Mouse (Mus musculus): Measurements from ENCODE around the gene Tmem88b. TPM values are rescaled to one million over a fixed set of nuclear protein-coding genes. Genes with fewer than 3 reads are reported as not detected.

Gene Tmem88b
- 0.92 and 1.2 TPM in 2 replicates for polyA plus RNA-seq (2014; fragmentation: Nextera tagmentation; extraction: Ambion mirVana)

GRCm38 (mm10) chr4:155785819-155786218, at the start of gene Tmem88b:
Gene Tmem88b, minus strand, starts transcription at chr4:155785874.
- Histone ChIP-seq H3K36me3 (ENCODE audit: control insufficient read depth, insufficient read depth, low read length) (no peaks in the 10 kb centered on the region), H3K27me3 (replicated peaks; ENCODE audit: control insufficient read depth, insufficient read depth, low read length) (no peaks in the 10 kb centered on the region), H3K27ac (replicated peaks; ENCODE audit: low read depth, low read length) (0 out of 2 replicates have a peak within 1 kb of the TSS, but pooled peaks have one; percentile 82), H3K9ac (ENCODE audit: low read depth, low read length) (peak within 1 kb of the TSS; percentile 90), H3K9me3 (ENCODE audit: control insufficient read depth, low read length) (no peaks in the 10 kb centered on the region), H3K4me1 (ENCODE audit: control insufficient read depth, insufficient read depth, low read length) (peaks cover 6% of the 10 kb centered on the region; the same call in 1 of the 2 replicates), H3K4me3 (ENCODE audit: low read depth, low read length) (peak within 1 kb of the TSS; percentile 68), H3K4me2 (ENCODE audit: low read depth, low read length) (peak within 1 kb of the TSS; percentile 81)
- WGBS = 56% methylated on average over 5 of the region's 5 CpGs
- DNase-seq (ENCODE audit: low spot score) (no peak), ATAC-seq (ENCODE audit: low read depth) (no peak)

GRCm38 (mm10) chr4:155833836-155834235, 48.2 kb upstream of the Tmem88b start:
- Histone ChIP-seq H3K4me3 (ENCODE audit: low read depth, low read length) (no peak overlapping the region), H3K4me2 (ENCODE audit: low read depth, low read length) (no peak overlapping the region), H3K27me3 (replicated peaks; ENCODE audit: control insufficient read depth, insufficient read depth, low read length) (no peaks in the 10 kb centered on the region), H3K27ac (replicated peaks; ENCODE audit: low read depth, low read length) (peak overlapping the region; percentile 46), H3K4me1 (ENCODE audit: control insufficient read depth, insufficient read depth, low read length) (peaks cover 27% of the 10 kb centered on the region), H3K9me3 (ENCODE audit: control insufficient read depth, low read length) (no peaks in the 10 kb centered on the region), H3K36me3 (ENCODE audit: control insufficient read depth, insufficient read depth, low read length) (peaks cover 10% of the 10 kb centered on the region), H3K9ac (ENCODE audit: low read depth, low read length) (no peak overlapping the region)
- ATAC-seq (ENCODE audit: low read depth) (peak; percentile 42), DNase-seq (ENCODE audit: low spot score) (peak; percentile 93)
- WGBS = 33% methylated on average over 2 of the region's 2 CpGs

GRCm38 (mm10) chr4:155833234-155833633, 47.6 kb upstream of the Tmem88b start:
- H3K4me3 ChIP-seq (ENCODE audit: low read depth, low read length) = no peak overlapping the region
- 82% methylated on average over 4 of the region's 4 CpGs for WGBS

GRCm38 (mm10) chr4:155832321-155832720, 46.6 kb upstream of the Tmem88b start:
- DNase-seq (ENCODE audit: low spot score) = no peak
- ATAC-seq (ENCODE audit: low read depth) = no peak
- peak overlapping the region; percentile 88 for H3K4me2 ChIP-seq (ENCODE audit: low read depth, low read length)
- H3K9me3 ChIP-seq (ENCODE audit: control insufficient read depth, low read length) = no peaks in the 10 kb centered on the region
- peak overlapping the region; percentile 90 for H3K4me3 ChIP-seq (ENCODE audit: low read depth, low read length)
- H3K4me1 ChIP-seq (ENCODE audit: control insufficient read depth, insufficient read depth, low read length) = peaks cover 15% of the 10 kb centered on the region
- peak overlapping the region; percentile 87 for H3K9ac ChIP-seq (ENCODE audit: low read depth, low read length)
- no peak overlapping the region for H3K27ac ChIP-seq (replicated peaks; ENCODE audit: low read depth, low read length)
- 57% methylated on average over 10 of the region's 10 CpGs for WGBS
- peaks cover 22% of the 10 kb centered on the region for H3K36me3 ChIP-seq (ENCODE audit: control insufficient read depth, insufficient read depth, low read length)
- H3K27me3 ChIP-seq (replicated peaks; ENCODE audit: control insufficient read depth, insufficient read depth, low read length) = no peaks in the 10 kb centered on the region

More at GRCm38 (mm10) chr4:155833234-155833633, 47.6 kb upstream of the Tmem88b start:
- Histone ChIP-seq H3K4me1 (ENCODE audit: control insufficient read depth, insufficient read depth, low read length) (peaks cover 21% of the 10 kb centered on the region), H3K9me3 (ENCODE audit: control insufficient read depth, low read length) (no peaks in the 10 kb centered on the region), H3K27me3 (replicated peaks; ENCODE audit: control insufficient read depth, insufficient read depth, low read length) (no peaks in the 10 kb centered on the region), H3K36me3 (ENCODE audit: control insufficient read depth, insufficient read depth, low read length) (peaks cover 14% of the 10 kb centered on the region), H3K9ac (ENCODE audit: low read depth, low read length) (no peak overlapping the region), H3K27ac (replicated peaks; ENCODE audit: low read depth, low read length) (no peak overlapping the region), H3K4me2 (ENCODE audit: low read depth, low read length) (no peak overlapping the region)
- no peak for ATAC-seq (ENCODE audit: low read depth)
- DNase-seq (ENCODE audit: low spot score) = no peak

- Histone ChIP-seq H3K9ac (ENCODE audit: low read depth, low read length) (peak overlapping the region; percentile 87), H3K9me3 (ENCODE audit: control insufficient read depth, low read length) (no peaks in the 10 kb centered on the region), H3K36me3 (ENCODE audit: control insufficient read depth, insufficient read depth, low read length) (peaks cover 26% of the 10 kb centered on the region), H3K4me3 (ENCODE audit: low read depth, low read length) (peak overlapping the region; percentile 90), H3K27me3 (replicated peaks; ENCODE audit: control insufficient read depth, insufficient read depth, low read length) (no peaks in the 10 kb centered on the region), H3K4me1 (ENCODE audit: control insufficient read depth, insufficient read depth, low read length) (peaks cover 15% of the 10 kb centered on the region), H3K4me2 (ENCODE audit: low read depth, low read length) (peak overlapping the region; percentile 88), H3K27ac (replicated peaks; ENCODE audit: low read depth, low read length) (peak overlapping the region; percentile 85)
- ATAC-seq (ENCODE audit: low read depth) (no peak; the same call in 1 of the 2 replicates), DNase-seq (ENCODE audit: low spot score) (no peak)
- 1% methylated on average over 18 of the region's 25 CpGs for WGBS
These were observed 46.2 kb upstream of the Tmem88b start for GRCm38 (mm10) chr4:155831831-155832230.

GRCm38 (mm10) chr4:155831205-155831766, 45.6 kb upstream of the Tmem88b start, which contains the start of gene Aurkaip1:
Gene Aurkaip1, plus strand, starts transcription at chr4:155831272.
- Histone ChIP-seq H3K4me2 (ENCODE audit: low read depth, low read length) (peak within 1 kb of the TSS; percentile 88), H3K27ac (replicated peaks; ENCODE audit: low read depth, low read length) (peak within 1 kb of the TSS; percentile 85), H3K4me1 (ENCODE audit: control insufficient read depth, insufficient read depth, low read length) (peaks cover 15% of the 10 kb centered on the region), H3K9ac (ENCODE audit: low read depth, low read length) (peak within 1 kb of the TSS; percentile 87), H3K4me3 (ENCODE audit: low read depth, low read length) (peak within 1 kb of the TSS; percentile 90), H3K36me3 (ENCODE audit: control insufficient read depth, insufficient read depth, low read length) (peaks cover 31% of the 10 kb centered on the region), H3K27me3 (replicated peaks; ENCODE audit: control insufficient read depth, insufficient read depth, low read length) (no peaks in the 10 kb centered on the region), H3K9me3 (ENCODE audit: control insufficient read depth, low read length) (no peaks in the 10 kb centered on the region)
- ATAC-seq (ENCODE audit: low read depth) (peak; percentile 95), DNase-seq (ENCODE audit: low spot score) (peak; percentile 97)
- 1% methylated on average over 36 of the region's 49 CpGs for WGBS

DNA sequence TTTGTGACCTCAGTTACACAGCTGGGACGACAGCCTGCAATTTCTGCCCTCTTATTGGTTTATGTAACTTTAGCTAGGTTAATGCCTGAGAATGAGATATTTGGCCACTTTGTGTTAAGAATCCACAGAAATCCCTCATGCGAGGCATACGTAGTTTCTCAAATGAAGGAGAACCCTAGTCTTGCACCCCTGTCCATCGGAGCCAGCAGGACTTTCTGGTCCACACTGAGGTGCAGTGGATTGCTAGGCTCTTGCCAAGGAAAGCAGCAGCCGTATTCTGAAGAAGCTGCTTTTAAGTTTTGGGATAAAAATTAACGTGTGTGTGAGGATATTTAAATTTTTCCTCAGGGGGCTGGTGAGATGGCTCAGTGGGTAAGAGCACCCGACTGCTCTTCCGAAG, 44.9 kb upstream of the Tmem88b start:
- Histone ChIP-seq H3K27me3 (replicated peaks; ENCODE audit: control insufficient read depth, insufficient read depth, low read length) (no peaks in the 10 kb centered on the region), H3K36me3 (ENCODE audit: control insufficient read depth, insufficient read depth, low read length) (peaks cover 36% of the 10 kb centered on the region), H3K9me3 (ENCODE audit: control insufficient read depth, low read length) (no peaks in the 10 kb centered on the region), H3K4me2 (ENCODE audit: low read depth, low read length) (peak overlapping the region; percentile 88), H3K27ac (replicated peaks; ENCODE audit: low read depth, low read length) (no peak overlapping the region; the same call in 1 of the 2 replicates), H3K4me3 (ENCODE audit: low read depth, low read length) (peak overlapping the region; percentile 90), H3K4me1 (ENCODE audit: control insufficient read depth, insufficient read depth, low read length) (peaks cover 15% of the 10 kb centered on the region), H3K9ac (ENCODE audit: low read depth, low read length) (0 out of 2 replicates have a peak overlapping the region, but pooled peaks have one; percentile 43)
- ATAC-seq (ENCODE audit: low read depth) (no peak), DNase-seq (ENCODE audit: low spot score) (no peak)
- WGBS = 51% methylated on average over 8 of the region's 8 CpGs

GRCm38 (mm10) chr4:155829866-155830265, 44.2 kb upstream of the Tmem88b start:
- H3K27me3 ChIP-seq (replicated peaks; ENCODE audit: control insufficient read depth, insufficient read depth, low read length) = no peaks in the 10 kb centered on the region
- no peaks in the 10 kb centered on the region for H3K9me3 ChIP-seq (ENCODE audit: control insufficient read depth, low read length)
- H3K27ac ChIP-seq (replicated peaks; ENCODE audit: low read depth, low read length) = no peak overlapping the region
- WGBS = 90% methylated on average over 4 of the region's 4 CpGs
- DNase-seq (ENCODE audit: low spot score) (no peak), ATAC-seq (ENCODE audit: low read depth) (no peak)
- H3K9ac ChIP-seq (ENCODE audit: low read depth, low read length) = no peak overlapping the region; the same call in 1 of the 2 replicates
- H3K4me1 ChIP-seq (ENCODE audit: control insufficient read depth, insufficient read depth, low read length) = peaks cover 15% of the 10 kb centered on the region
- H3K4me3 ChIP-seq (ENCODE audit: low read depth, low read length) = no peak overlapping the region
- peaks cover 42% of the 10 kb centered on the region for H3K36me3 ChIP-seq (ENCODE audit: control insufficient read depth, insufficient read depth, low read length)
- no peak overlapping the region for H3K4me2 ChIP-seq (ENCODE audit: low read depth, low read length)

- Histone ChIP-seq H3K4me2 (ENCODE audit: low read depth, low read length) (no peak overlapping the region), H3K27me3 (replicated peaks; ENCODE audit: control insufficient read depth, insufficient read depth, low read length) (no peaks in the 10 kb centered on the region), H3K9ac (ENCODE audit: low read depth, low read length) (no peak overlapping the region), H3K27ac (replicated peaks; ENCODE audit: low read depth, low read length) (no peak overlapping the region), H3K4me1 (ENCODE audit: control insufficient read depth, insufficient read depth, low read length) (no peaks in the 10 kb centered on the region), H3K36me3 (ENCODE audit: control insufficient read depth, insufficient read depth, low read length) (peaks cover 95% of the 10 kb centered on the region), H3K4me3 (ENCODE audit: low read depth, low read length) (no peak overlapping the region), H3K9me3 (ENCODE audit: control insufficient read depth, low read length) (no peaks in the 10 kb centered on the region)
- WGBS = 95% methylated on average over 16 of the region's 16 CpGs
- DNase-seq (ENCODE audit: low spot score) (no peak), ATAC-seq (ENCODE audit: low read depth) (no peak)
These were observed 37.8 kb upstream of the Tmem88b start for GRCm38 (mm10) chr4:155823443-155823842.

Data from embryonic facial prominence, embryonic 14.5 days (tissue).